Mouse (Mus musculus) kidney, embryonic 14.5 days (tissue): ENCODE measurements around the gene Scn9a. TPM values are rescaled to one million over a fixed set of nuclear protein-coding genes. Genes with fewer than 3 reads are reported as not detected.

Experiments
- ATAC-seq: fragments of 200-750 bp; cut with Nextera tagmentation; 2 replicates; pipeline ENCODE4 v1.8.0; 2017; ENCODE audit warnings: moderate number of reproducible peaks, mild to moderate bottlenecking, moderate TSS enrichment, moderate library complexity; ENCODE audit not compliant: low FRiP score, low TSS enrichment
- H3K27ac ChIP-seq: fragments of 300-500 bp; sonication (generic); 2 replicates; pipeline ENCODE4 v1.5.1; 2014; ENCODE audit warnings: low read depth, mild to moderate bottlenecking, low read length, moderate library complexity, mixed read lengths
- H3K27me3 ChIP-seq: fragments of 300-500 bp; sonication (generic); 2 replicates; pipeline ENCODE4 v1.6.1; 2014; ENCODE audit warnings: mild to moderate bottlenecking, low read length; ENCODE audit not compliant: control insufficient read depth, insufficient read depth
- H3K36me3 ChIP-seq: fragments of 300-500 bp; sonication (generic); 2 replicates; pipeline ENCODE4 v1.6.1; 2014; ENCODE audit warnings: low read length, mixed read lengths; ENCODE audit not compliant: control insufficient read depth, insufficient read depth
- H3K4me1 ChIP-seq: fragments of 300-500 bp; sonication (generic); 2 replicates; pipeline ENCODE4 v1.6.1; 2014; ENCODE audit warnings: low read length, mixed read lengths; ENCODE audit not compliant: control insufficient read depth, insufficient read depth
- H3K4me2 ChIP-seq: fragments of 300-500 bp; sonication (generic); replicated peaks from 2 replicates; pipeline ENCODE4 v1.6.1; 2014; ENCODE audit warnings: low read depth, mild to moderate bottlenecking, low read length
- H3K4me3 ChIP-seq: fragments of 300-500 bp; sonication (generic); 2 replicates; pipeline ENCODE4 v1.5.1; 2014; ENCODE audit warnings: mild to moderate bottlenecking, low read length
- H3K9ac ChIP-seq: fragments of 300-500 bp; sonication (generic); 2 replicates; pipeline ENCODE4 v1.6.1; 2014; ENCODE audit warnings: low read depth, mild to moderate bottlenecking, low read length, moderate library complexity
- H3K9me3 ChIP-seq: fragments of 300-500 bp; sonication (generic); 2 replicates; pipeline ENCODE4 v1.6.1; 2016; ENCODE audit warnings: low read length; ENCODE audit not compliant: control insufficient read depth
- WGBS: fragments of 180-500 bp; shearing (Covaris S2); extraction: QIAGEN DNeasy Blood & Tissue Kit; methylation state at CpG from one replicate; pipeline ENCODE4 v1.1.7; 2014; 5-methylcytosine and 5-hydroxymethylcytosine counted together
- polyA plus RNA-seq: library from polyadenylated mRNA; unstranded; fragments of >200 nt; fragmentation: Nextera tagmentation; extraction: Ambion mirVana; gene quantifications from 2 replicates; pipeline ENCODE4 v1.2.1, GENCODE M21; 2014

Scn9a gene
- polyA plus RNA-seq, 1 experiment from 2014 or later, result 0.45 TPM

- WGBS, result 84% methylated on average over 3 of the region's 3 CpGs
Observed at GRCm38 (mm10) chr2:66590151-66590550, 44.6 kb downstream of the Scn9a start.

GRCm38 (mm10) chr2:66580026-66580808, 54.5 kb downstream of the Scn9a start:
- no peaks in the 10 kb centered on the region for H3K27me3 ChIP-seq
- WGBS, result 77% methylated on average over 5 of the region's 5 CpGs
- no peak overlapping the region for H3K4me3 ChIP-seq
- ATAC-seq, result no peak
- no peaks in the 10 kb centered on the region for H3K4me1 ChIP-seq
- no peak overlapping the region for H3K4me2 ChIP-seq
- no peak overlapping the region for H3K9ac ChIP-seq
- H3K9me3 ChIP-seq, result no peaks in the 10 kb centered on the region
- no peak overlapping the region for H3K27ac ChIP-seq
- H3K36me3 ChIP-seq, result no peaks in the 10 kb centered on the region

More at GRCm38 (mm10) chr2:66590151-66590550, 44.6 kb downstream of the Scn9a start:
- Histone ChIP-seq H3K27ac (no peak overlapping the region), H3K4me1 (no peaks in the 10 kb centered on the region), H3K36me3 (no peaks in the 10 kb centered on the region), H3K9ac (no peak overlapping the region), H3K4me2 (no peak overlapping the region), H3K27me3 (no peaks in the 10 kb centered on the region), H3K4me3 (no peak overlapping the region), H3K9me3 (no peaks in the 10 kb centered on the region)
- ATAC-seq, result no peak

GRCm38 (mm10) chr2:66548254-66548653, 86.5 kb downstream of the Scn9a start:
- ATAC-seq, result peak; percentile 71; the same call in 1 of the 2 replicates
- no peaks in the 10 kb centered on the region for H3K4me1 ChIP-seq
- H3K9me3 ChIP-seq, result no peaks in the 10 kb centered on the region
- no peaks in the 10 kb centered on the region for H3K36me3 ChIP-seq
- H3K27ac ChIP-seq, result no peak overlapping the region
- WGBS, result 49% methylated on average over 3 of the region's 3 CpGs
- no peak overlapping the region for H3K9ac ChIP-seq
- H3K4me3 ChIP-seq, result no peak overlapping the region
- H3K4me2 ChIP-seq, result no peak overlapping the region
- H3K27me3 ChIP-seq, result no peaks in the 10 kb centered on the region

- Histone ChIP-seq H3K27ac (no peak overlapping the region), H3K4me1 (no peaks in the 10 kb centered on the region), H3K4me2 (no peak overlapping the region), H3K27me3 (no peaks in the 10 kb centered on the region), H3K36me3 (no peaks in the 10 kb centered on the region), H3K4me3 (no peak overlapping the region), H3K9me3 (no peaks in the 10 kb centered on the region), H3K9ac (no peak overlapping the region)
- ATAC-seq, result no peak
- WGBS, result 76% methylated on average over 3 of the region's 3 CpGs
Observed at GRCm38 (mm10) chr2:66519966-66520365, 114.8 kb downstream of the Scn9a start.

GRCm38 (mm10) chr2:66511424-66511823, 123.3 kb downstream of the Scn9a start:
- H3K4me2 ChIP-seq, result no peak overlapping the region
- no peak overlapping the region for H3K4me3 ChIP-seq
- no peaks in the 10 kb centered on the region for H3K9me3 ChIP-seq
- no peaks in the 10 kb centered on the region for H3K36me3 ChIP-seq
- WGBS, result 76% methylated on average over 2 of the region's 2 CpGs
- H3K27me3 ChIP-seq, result no peaks in the 10 kb centered on the region
- H3K4me1 ChIP-seq, result no peaks in the 10 kb centered on the region
- no peak overlapping the region for H3K27ac ChIP-seq
- H3K9ac ChIP-seq, result no peak overlapping the region
- ATAC-seq, result no peak

- Histone ChIP-seq H3K4me2 (no peak overlapping the region), H3K9ac (no peak overlapping the region), H3K9me3 (no peaks in the 10 kb centered on the region), H3K27me3 (no peaks in the 10 kb centered on the region), H3K4me1 (no peaks in the 10 kb centered on the region), H3K27ac (no peak overlapping the region), H3K4me3 (no peak overlapping the region), H3K36me3 (no peaks in the 10 kb centered on the region)
- 86% methylated on average over 3 of the region's 3 CpGs for WGBS
- no peak for ATAC-seq
Observed at GRCm38 (mm10) chr2:66508032-66508431, 126.7 kb downstream of the Scn9a start.

GRCm38 (mm10) chr2:66507616-66508015, 127.1 kb downstream of the Scn9a start:
- H3K27me3 ChIP-seq, result no peaks in the 10 kb centered on the region
- H3K27ac ChIP-seq, result no peak overlapping the region
- WGBS, result 94% methylated on average over 1 of the region's 1 CpGs
- no peak for ATAC-seq
- H3K4me1 ChIP-seq, result no peaks in the 10 kb centered on the region
- H3K4me2 ChIP-seq, result no peak overlapping the region
- no peak overlapping the region for H3K9ac ChIP-seq
- no peaks in the 10 kb centered on the region for H3K36me3 ChIP-seq
- H3K9me3 ChIP-seq, result no peaks in the 10 kb centered on the region
- H3K4me3 ChIP-seq, result no peak overlapping the region

GRCm38 (mm10) chr2:66502158-66502557, 132.6 kb downstream of the Scn9a start:
- Histone ChIP-seq H3K9me3 (no peaks in the 10 kb centered on the region), H3K4me3 (no peak overlapping the region), H3K27ac (no peak overlapping the region), H3K27me3 (no peaks in the 10 kb centered on the region), H3K4me1 (no peaks in the 10 kb centered on the region), H3K36me3 (no peaks in the 10 kb centered on the region), H3K4me2 (no peak overlapping the region), H3K9ac (no peak overlapping the region)
- no peak for ATAC-seq
- WGBS, result 90% methylated on average over 3 of the region's 3 CpGs

GRCm38 (mm10) chr2:66494556-66494955, 140.2 kb downstream of the Scn9a start:
- H3K4me2 ChIP-seq, result no peak overlapping the region
- H3K9me3 ChIP-seq, result no peaks in the 10 kb centered on the region
- no peaks in the 10 kb centered on the region for H3K36me3 ChIP-seq
- WGBS, result 89% methylated on average over 8 of the region's 8 CpGs
- H3K27me3 ChIP-seq, result no peaks in the 10 kb centered on the region
- no peaks in the 10 kb centered on the region for H3K4me1 ChIP-seq
- no peak overlapping the region for H3K27ac ChIP-seq
- no peak overlapping the region for H3K4me3 ChIP-seq
- ATAC-seq, result no peak
- H3K9ac ChIP-seq, result no peak overlapping the region
